Mouse (Mus musculus) cerebellum, adult (tissue): Measurements from ENCODE around the gene Hoxd9.

ENCODE experiments used
- ATAC-seq: cut with Nextera tagmentation; 2 replicates; pipeline ENCODE4 v1.9.2; 2017; ENCODE audit warnings: mild to moderate bottlenecking, moderate library complexity, mixed read lengths; ENCODE audit not compliant: insufficient number of reproducible peaks, low FRiP score, low TSS enrichment

Gene Hoxd9

DNA sequence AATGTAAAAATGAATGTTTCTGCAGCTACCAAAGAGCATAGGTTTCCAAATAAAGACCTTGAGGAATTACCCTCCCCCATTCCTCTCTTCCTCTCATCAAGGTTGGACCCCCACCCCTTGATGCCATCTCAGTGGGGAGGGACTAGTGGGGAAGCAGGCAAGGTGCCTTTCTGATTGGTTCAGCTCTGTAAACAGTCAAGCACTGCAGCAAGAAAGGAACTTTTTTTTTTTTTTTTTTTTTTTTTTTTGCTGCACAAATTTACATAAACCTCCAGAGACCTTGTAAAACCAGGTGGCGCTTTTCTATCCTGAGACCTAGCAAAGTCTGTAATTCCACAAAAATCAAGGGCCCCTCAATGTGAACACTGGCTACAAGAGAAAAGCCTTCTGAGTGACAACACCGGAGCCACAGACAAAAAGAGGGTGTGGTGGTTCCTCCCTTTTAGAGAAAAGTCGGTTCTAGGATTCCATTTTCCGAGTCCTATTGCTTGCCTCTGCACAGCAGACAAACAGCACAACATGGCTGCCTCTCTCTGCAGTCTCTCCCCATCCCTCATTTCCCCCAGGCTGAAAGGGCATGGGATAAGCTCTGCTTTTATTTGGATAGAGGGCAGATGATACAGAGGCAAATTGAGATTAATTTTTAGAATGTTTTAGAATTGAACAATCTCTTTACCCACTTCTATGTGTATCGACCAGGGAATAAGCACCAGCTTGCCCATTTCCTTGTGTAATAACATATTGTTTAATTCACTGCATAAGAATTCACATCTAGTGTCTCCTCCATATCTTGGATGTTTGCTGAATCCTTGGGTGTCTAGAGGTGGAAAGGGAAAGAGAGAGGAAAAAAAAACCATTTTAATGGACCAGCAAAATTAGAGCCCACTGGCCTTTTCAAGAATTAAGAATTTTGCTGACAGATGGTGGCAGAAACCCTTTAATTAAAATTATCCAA lies 12.2 kb downstream of the Hoxd9 start:
- ATAC-seq, result no peak

GRCm38 (mm10) chr2:74710929-74711543 lies 13.5 kb downstream of the Hoxd9 start:
- no peak for ATAC-seq

DNA sequence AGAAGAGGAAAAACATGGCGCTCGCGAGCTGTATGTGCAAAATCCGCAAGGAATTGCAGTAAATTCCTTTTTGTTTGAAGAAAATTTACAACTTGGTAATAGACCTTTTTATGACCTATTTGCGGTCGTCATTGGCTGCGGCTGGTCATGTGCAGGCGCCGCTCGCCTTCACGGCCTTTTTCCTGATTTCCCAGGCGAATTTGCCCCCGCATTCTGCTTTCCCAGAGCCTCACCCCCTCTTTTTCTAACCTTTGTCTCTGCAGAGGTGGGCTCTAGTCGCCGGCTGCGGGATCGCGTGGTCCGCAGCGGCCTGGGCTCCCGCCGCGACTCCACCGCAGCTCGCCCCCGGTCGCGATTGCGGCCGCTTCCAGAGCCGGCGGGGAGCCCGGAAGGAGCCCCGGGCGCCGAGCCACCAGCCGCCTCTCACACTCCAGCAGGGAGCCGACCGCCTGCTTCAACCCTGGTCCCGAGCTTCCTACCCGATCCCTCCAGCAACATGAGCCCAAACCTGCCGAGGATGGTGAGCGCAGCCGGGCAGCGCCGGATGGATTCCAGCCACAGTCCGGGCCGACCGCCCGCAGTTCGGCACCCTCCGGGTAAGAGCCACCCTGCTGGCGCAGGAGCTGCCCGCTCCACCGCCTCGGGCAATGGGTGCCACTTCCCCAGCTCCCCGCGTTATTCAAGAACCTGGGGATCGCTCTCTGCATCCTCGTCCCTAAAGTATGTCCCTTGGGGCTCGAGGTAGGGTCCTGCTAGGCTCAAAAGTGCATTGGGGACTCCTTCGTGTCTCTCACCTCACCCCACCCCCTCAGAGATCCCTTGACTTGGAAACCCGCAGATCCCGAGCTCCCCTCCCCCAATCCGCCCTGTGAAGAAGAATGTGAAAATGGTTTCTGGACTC lies 14.4 kb downstream of the Hoxd9 start, which contains the start of the genes Hoxd3 and Hoxd4:
Gene Hoxd3 (plus strand): TSS at position 207 of the 901 bp plus-strand sequence.
Gene Hoxd4 (plus strand): TSS at position 209 of the 901 bp plus-strand sequence.
- no peak for ATAC-seq

GRCm38 (mm10) chr2:74713239-74714150 lies 16.0 kb downstream of the Hoxd9 start:
- no peak for ATAC-seq

GRCm38 (mm10) chr2:74714156-74714789 lies 16.7 kb downstream of the Hoxd9 start:
- ATAC-seq, result no peak

DNA sequence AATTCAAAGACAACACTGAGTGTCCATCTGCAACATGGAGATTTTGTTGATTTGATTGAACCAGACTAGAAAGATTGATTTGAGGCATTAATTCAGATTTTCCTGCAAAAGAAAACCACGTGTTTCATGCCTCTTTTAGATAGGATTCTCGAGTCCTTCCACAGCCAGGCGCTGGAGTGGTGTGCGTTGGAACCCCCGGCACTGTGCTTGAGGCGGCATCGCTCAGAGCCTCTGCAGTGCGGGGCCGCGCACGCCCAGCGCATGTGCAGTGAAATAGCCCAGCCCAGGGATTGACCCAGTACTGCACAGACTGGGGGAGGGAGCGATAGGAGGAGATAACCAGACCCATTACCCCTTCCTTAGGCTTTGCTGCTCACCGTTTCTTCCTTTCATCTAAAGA lies 17.4 kb downstream of the Hoxd9 start:
- no peak for ATAC-seq

- ATAC-seq, result no peak
Observed at GRCm38 (mm10) chr2:74715504-74716241, 18.1 kb downstream of the Hoxd9 start.

DNA sequence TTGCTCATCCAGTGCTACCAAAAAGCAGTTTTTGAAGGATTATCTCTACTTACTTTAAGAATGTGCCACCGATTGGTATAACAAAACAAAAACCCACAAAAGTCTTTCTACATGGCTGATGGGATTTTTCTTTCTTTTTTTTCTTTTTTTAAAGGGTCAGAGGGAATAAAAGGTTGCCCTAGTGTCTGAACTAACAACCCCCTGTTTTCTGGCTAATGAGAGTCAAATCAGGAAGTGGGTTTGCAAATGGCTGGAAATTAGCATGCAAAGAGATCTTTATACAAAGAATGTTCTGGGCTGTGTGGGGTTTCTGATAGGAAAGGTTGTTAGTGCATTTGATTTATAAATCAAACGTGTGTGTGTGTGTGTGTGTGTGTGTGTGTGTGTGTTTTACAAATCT lies 22.9 kb downstream of the Hoxd9 start:
- ATAC-seq, result no peak

DNA sequence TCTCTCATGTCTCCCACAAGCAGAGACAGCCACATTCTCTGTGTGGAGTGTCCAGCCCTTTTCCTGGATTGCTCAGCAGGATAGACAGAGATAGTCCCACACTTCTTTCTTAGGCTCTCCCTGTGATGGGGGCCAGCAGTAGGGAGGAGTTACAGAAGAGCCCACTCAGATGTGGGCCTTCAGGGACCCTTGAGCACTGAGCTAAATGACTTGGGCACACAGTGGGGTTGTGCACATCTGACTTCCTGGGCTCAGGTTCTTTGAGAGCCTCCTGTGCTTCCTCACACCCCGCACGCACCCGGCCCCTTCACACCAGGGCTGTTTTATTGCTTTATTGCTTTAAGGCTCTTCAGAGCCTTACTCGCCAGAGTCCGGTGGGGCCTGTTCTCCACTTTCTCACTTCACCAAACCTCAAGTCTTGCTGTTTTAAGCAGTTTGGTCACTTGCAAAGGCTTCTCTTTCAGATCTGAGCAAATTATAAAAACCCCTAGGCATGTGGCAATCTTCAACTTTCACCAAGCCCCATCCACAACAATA lies 23.5 kb downstream of the Hoxd9 start:
- ATAC-seq, result no peak

DNA sequence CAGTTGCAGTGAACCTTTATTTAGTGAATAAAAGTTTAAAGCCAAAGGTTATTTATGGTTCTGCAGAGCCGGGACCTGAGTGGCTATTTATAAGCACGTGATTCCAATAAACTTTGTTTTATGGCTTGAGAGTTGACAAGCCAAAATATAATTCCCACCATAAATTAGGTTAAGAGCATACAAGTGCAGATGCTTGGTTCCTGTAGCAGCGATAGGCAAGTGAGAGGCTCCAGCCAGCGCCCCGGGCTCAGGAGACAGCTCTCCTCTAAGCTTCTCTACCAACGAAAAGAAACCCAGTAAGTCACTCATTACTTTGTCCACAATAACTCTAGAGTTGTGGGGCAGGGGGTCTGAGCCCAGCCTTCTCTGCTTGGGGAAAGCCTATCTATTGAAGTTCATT lies 24.4 kb downstream of the Hoxd9 start:
- ATAC-seq, result no peak

DNA sequence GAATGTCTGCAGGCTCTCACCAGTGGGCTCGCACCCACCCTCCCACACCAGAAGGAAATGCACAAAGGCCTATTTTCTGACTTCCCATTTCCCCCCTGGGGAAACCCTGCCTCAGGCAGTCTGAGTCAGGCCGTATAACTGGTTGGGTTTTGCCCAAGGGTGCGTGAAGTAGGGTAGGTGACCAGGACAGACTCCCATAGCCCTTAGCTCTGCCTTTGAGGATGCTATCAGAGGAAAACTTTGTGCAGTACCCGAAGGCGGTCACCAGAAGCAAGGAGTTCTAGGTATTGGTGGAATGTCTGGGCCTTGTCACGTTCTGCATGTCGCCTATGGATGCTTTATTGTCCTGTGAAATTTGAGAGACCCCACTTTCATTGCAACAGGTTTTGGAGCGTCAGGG lies 25.4 kb downstream of the Hoxd9 start:
- no peak for ATAC-seq

DNA sequence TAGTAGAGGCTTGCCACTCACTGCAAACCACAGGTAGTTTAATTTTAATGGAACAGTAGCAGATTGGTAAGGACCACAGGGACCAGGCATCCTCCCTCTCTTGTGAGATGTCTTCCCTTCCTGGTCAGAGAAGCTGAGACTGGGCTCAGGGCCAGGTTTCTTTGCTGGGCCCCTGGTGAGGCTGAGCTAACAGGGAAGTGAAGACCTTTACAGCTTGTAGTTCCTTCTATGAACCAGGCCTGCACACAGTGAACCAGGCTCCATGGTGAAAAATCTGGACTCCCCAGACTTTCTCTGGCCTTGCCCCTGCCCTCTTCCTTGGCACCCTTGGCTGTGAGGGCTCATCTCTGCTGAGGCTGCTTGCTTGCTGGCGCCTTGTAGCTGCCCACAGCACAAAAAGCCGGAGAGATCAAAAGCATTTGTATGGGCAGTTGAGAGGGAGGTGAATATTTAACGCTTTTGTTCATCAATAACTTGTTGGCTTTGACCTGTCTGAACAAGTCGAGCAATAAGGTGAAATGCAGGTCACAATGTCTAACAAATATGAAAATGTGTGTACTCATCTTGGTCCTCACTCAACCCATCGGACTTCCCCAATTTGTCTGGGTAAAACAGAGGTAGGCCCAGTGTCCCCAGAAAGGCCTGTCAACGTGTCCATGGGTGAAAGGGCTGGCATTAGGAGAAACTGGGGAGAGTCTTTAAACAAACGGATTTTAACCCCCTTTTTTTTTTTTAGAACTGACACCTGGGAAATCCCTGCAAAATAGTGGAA lies 26.9 kb downstream of the Hoxd9 start:
- no peak for ATAC-seq

DNA sequence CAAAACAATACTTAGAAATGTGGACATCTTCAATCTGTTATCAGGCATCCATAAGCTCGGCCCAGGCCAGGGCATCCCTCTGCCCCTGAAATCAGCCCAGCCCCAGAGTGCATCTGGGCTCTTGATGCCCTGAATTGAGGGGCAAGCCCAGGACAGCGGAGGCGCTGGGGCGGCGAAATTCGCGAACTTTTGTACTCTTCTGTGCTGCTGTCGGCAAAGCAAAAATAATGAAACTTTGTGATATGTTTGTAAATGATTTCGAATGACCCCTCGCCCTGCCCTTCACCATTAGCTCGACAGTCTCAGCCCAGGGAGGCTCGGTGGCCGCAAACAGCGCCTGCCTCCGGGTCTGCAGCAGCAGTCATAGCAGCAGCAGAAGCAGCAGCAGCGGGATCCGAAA lies 27.6 kb downstream of the Hoxd9 start:
- no peak for ATAC-seq

DNA sequence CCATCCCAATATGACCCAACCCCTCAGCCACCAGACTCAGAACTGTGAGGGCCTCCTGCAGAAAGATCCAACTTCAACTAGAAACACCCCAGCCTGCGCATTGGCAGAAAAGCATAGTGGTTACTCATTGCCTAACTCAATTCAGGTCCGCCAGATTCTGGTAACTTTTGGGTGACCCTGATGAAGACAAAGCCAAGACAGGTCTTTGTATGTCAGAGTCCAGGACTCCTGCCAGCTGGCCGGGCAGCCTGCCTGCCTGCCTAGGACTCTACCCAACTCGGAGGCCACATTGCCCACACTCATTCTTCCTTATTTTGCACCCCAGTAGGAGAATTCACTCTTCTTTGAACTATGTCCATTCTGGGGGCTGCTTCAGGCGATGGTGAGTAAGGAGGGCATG lies 29.0 kb downstream of the Hoxd9 start, which contains the start of gene Gm28230:
Gene Gm28230 (plus strand): TSS at position 178 of the 400 bp plus-strand sequence.
- ATAC-seq, result no peak

DNA sequence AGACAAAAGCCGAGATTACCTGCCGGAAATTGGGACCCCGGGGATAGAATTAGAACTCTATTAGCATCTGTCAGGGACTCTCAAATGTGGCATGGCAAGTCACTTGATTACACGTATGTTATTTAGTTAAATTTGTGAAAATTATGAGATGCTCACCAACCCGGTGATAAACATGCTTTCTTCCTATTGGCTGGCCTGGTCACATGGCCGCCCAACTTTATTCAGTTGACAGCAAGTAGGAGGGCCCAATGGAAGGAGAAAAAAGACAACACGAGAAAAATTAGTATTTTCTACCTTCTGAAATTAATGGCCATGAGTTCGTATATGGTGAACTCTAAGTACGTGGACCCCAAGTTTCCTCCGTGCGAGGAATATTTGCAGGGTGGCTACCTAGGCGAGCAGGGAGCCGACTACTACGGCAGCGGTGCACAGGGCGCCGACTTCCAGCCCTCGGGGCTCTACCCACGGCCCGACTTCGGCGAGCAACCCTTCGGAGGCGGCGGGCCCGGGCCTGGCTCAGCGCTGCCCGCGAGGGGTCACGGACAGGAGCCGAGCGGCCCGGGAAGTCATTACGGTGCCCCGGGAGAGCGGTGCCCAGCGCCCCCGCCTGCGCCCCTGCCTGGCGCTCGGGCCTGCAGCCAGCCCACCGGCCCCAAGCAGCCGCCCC lies 29.6 kb downstream of the Hoxd9 start:
- no peak for ATAC-seq

- ATAC-seq, result no peak
Observed at GRCm38 (mm10) chr2:74727640-74728302, 30.2 kb downstream of the Hoxd9 start.
